Mouse (Mus musculus) thymus, adult 2 months (tissue): ENCODE data around the gene Dio1.

Experiments used
- CTCF ChIP-seq: fragments of 200-500 bp; IDR thresholded peaks from 2 replicates; pipeline ENCODE4 v1.5.1; 2012; ENCODE audit warnings: mild to moderate bottlenecking, control low read depth, low read length, moderate library complexity, borderline replicate concordance; ENCODE audit not compliant: control insufficient read depth, poor library complexity, insufficient read depth; ENCODE audit errors: extremely low read depth
- POLR2A ChIP-seq: fragments of 200-500 bp; IDR thresholded peaks from 2 replicates; pipeline ENCODE4 v1.6.1; 2012; ENCODE audit warnings: mild to moderate bottlenecking, low read length, control low read depth, moderate library complexity; ENCODE audit not compliant: control insufficient read depth, poor library complexity, insufficient read depth; ENCODE audit errors: extremely low read depth

DNA sequence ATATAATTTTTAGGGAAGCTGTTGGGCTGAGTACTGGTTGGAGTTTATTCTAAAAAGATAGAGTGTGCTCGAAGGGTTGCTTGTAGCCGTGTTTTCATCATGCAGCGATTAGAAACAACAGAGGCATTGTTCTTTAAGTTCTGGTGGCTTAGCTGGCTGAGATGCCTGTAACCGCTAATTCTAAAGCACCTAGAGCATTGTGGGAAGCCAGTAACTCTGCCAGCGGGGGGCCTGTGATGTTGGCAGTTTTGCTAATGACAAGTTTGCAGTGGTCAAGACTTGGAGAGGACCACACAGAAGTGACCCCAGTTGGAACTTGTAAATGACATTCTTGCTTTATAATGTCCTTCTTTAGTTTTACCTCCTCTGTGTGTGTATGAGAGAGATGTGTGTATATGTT, 34.4 kb upstream of the Dio1 start:
- TF ChIP-seq CTCF (no peak), POLR2A (no peak)
